Mouse (Mus musculus): ENCODE data around the gene Mapkapk2. TPM values are rescaled to one million over a fixed set of nuclear protein-coding genes. Genes with fewer than 3 reads are reported as not detected.
A peak's percentile ranks its signal among the peaks of the same experiment; 100 is the strongest.
"Not testable (repeated sequence)": the region's sequence is repeated elsewhere in the genome, so short reads cannot be mapped to it uniquely, and the experiment has no call there.

Gene Mapkapk2
- total RNA-seq (2021): 134 and 159 TPM in 2 replicates
- long read RNA-seq, transcript Mapkapk2-201 (10 exons, 2,854 nt): major isoform, 180 of 220 reads
- long read RNA-seq, partial matches to known transcripts: 25 of 220 reads
- long read RNA-seq, other reads (novel, unspliced or antisense): 15 of 220 reads

DNA sequence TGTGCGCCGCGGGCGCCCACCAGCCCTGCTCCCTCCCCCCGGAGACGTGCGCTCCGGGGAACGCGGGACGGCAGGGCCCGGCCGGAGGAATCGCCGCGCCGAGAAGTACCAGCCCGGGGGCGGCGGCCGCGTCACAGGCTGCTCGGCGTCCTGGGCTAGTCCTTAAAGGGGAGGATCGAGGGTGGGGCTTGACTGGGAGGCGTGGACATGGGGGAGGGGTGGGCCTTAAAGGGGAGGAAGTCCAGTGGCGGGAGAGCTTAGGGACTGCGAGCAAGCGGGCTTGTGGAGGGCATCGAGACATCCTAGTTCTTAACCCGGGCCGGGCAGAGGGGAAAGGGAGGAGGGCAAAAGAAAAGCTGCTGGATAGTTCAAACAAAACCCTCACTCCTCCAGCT lies at the start of gene Mapkapk2:
Gene Mapkapk2 (minus strand): TSS at position 127 of the 395 bp plus-strand sequence.
- DNase-seq: peak; percentile 95

- no peak for DNase-seq
These were observed 48.6 kb upstream of the Mapkapk2 start for GRCm38 (mm10) chr1:131146181-131146614.

DNA sequence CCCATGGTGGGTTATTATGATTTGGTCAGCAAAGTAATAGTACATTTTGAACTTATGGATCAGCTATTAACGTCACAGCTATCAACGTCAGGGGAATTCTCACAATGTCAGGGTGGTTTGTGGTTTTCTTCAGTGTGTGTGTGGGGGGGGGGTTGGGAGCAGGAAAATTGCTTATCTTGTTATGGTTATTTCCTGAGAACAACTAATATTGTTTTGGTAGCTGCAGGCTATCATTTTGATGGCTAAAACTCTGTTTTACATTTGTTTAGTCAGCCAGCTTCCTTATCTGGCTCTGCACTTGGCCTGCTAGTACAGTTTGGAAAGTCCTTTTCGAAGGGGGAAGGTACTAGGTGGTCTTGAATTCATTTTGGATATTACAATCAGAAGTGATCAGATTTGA lies 47.6 kb upstream of the Mapkapk2 start:
- DNase-seq: not testable (repeated sequence)

- no peak for DNase-seq
These were observed 44.8 kb upstream of the Mapkapk2 start for GRCm38 (mm10) chr1:131142472-131142871.

- no peak for DNase-seq
These were observed 43.8 kb upstream of the Mapkapk2 start for GRCm38 (mm10) chr1:131141449-131141848.

DNA sequence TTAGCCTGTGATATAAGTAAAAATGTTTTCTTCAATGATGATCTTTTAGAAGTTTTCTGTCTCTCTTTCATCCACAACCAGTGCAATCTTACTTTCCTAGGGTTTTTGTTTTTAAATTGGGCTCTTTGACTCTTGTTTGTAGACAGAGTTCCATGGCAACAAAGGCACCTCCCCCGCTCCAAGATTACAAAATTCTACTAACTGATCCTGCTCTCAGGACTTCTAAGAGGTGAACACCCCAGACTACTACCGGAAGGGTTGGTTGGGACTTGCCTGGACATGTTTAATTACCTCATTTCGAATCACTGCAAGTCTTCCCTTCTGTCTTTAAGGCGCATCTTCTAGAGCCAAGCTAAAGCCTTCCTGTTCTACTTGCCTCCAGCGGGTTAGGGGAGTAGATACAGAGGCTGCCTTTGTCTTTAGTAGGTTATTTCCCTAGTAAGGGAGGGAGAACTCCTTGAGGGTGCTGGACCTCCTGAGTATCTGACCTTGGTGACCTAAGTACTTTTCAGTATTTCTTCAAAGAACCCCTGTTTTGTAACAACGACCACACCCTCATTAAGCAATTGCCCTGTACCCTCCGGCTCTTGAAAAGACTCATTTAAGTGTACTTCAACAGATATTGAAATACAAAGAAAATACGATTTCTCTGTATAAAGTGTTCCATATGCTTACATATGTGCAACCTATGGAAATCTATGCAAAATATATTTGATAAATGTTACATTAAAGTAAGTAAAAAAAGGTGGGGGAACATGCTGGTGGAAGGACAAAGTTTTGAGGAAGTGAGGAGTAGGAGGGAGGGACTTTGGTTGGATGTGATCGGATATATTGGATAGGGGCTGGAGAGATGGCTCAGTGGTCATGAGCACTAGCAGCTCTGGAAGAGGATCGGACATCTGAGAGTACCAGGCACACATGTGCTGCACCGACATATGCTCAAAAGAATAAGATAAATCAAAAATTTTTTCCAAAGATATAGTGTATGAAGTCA lies 41.8 kb upstream of the Mapkapk2 start:
- DNase-seq: no peak

- DNase-seq: peak; percentile 95
These were observed 40.8 kb upstream of the Mapkapk2 start, which contains the start of gene Dyrk3 for GRCm38 (mm10) chr1:131138191-131139016. Gene Dyrk3 (minus strand): TSS chr1:131138340.

GRCm38 (mm10) chr1:131137717-131138118 lies 40.1 kb upstream of the Mapkapk2 start:
- no peak for DNase-seq

GRCm38 (mm10) chr1:131137111-131137510 lies 39.5 kb upstream of the Mapkapk2 start:
- no peak for DNase-seq

DNA sequence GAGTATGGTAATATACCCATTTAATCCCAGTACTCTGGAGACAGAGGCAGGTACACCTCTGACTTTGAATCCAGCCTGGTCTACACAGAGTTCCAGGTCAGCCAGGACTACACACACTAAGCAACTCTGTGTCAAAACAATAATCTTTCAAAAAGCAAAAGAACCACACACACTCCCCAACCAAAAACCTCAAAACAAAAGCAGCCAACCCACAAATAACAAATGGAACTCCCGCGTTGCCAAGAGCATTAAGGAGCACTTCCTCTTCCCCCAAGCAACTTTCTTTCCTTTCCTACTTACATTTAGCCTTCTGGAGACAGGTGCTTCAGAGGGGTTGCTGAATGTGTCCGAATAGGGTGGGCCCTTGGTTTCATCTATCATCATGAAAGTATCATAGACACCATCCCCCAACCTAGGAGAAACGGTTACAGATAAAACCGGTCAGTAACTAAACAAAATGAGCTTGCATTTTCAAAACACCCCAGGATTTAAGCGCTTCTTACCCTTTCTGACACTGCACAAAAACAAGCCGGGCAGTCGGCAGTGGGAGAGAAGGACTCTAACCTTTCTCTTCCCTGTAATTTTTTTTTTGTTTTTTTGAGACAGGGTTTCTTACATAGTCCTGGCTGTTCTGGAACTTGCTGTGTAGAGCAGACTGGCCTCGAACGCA lies 38.5 kb upstream of the Mapkapk2 start:
- no peak for DNase-seq

- peak; percentile 66 for DNase-seq
These were observed 37.4 kb upstream of the Mapkapk2 start for GRCm38 (mm10) chr1:131134942-131135522.

DNA sequence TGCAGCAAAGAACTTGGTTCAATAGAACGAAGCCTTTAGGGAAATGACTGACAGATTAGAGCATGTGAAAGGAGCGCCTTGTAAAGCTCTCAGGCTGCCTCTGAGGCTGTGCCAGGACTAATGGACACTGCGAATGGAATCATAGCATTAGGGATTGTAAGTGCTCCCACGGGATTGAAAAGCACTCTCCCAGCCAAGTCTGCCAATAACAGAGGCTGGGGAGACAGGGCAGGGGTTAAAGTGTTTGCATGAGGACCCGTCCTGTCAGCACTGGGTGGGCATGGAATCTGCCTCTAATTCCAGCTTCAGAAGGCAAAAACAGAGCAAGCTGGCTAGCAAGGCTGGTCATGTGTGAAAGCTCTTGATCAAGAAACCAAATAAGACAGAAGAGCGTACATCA lies 36.6 kb upstream of the Mapkapk2 start:
- DNase-seq: no peak

GRCm38 (mm10) chr1:131125987-131126744 lies 28.5 kb upstream of the Mapkapk2 start:
- DNase-seq: peak; percentile 78

DNA sequence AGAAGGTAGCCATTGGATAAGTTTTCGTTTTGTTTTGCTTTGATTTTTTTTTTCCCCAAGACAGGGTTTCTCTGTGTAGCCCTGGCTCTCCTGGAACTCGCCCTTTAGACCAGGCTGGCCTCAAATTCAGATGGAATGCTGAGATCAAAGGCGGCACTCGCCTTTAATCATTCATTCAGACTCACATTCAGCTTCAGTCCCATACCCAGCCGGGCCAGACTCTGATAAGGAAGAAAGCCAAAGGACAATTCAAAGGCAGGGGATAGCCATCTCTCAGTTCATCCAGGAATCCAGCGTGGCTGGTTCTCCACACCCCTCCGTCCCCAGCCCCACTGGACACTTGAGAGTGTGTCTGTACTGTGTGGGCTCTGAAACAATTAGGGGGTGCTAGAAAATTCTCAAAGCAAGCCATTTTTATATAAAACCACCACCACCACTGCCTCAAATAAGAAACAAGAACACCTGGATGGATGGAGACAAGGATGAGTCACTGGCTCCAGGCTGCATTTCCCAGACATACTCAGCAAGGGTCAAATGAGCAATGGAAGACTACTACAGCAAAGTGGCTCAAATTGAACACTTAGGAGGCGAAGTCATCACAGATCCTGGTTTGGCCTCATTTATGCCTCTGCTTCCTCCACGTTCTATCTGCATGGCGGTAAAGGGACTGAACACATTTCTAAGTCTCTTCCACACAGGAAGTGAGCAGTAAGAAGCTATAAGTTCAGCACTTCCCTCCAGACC lies 26.1 kb upstream of the Mapkapk2 start:
- DNase-seq: no peak

GRCm38 (mm10) chr1:131121987-131122386 lies 24.4 kb upstream of the Mapkapk2 start:
- no peak for DNase-seq

- peak; percentile 46 for DNase-seq
These were observed 21.4 kb upstream of the Mapkapk2 start for GRCm38 (mm10) chr1:131119026-131119425.

DNA sequence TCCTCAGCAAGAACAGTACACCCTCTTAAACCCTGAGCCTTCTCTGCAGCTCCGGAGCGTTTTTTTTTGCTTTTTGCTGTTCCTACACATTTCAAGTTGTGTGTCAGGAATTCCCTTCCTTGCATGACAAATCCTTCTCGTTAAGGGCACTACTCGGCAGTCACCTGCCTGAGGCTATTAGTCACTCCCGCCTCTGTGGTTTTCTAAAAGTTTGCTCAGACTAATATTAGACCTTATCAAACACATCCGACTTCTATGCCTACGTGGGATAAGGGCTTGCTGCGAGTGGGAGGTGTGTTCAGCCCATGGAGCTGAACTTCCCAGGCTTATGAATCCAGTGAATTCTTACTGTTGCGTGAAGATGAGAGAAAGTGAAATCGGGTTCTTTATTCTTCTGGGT lies 20.9 kb upstream of the Mapkapk2 start:
- no peak for DNase-seq

- no peak for DNase-seq
These were observed 18.9 kb upstream of the Mapkapk2 start for GRCm38 (mm10) chr1:131116430-131117011.

- DNase-seq: peak; percentile 66
These were observed 18.3 kb upstream of the Mapkapk2 start for GRCm38 (mm10) chr1:131115932-131116331.

DNA sequence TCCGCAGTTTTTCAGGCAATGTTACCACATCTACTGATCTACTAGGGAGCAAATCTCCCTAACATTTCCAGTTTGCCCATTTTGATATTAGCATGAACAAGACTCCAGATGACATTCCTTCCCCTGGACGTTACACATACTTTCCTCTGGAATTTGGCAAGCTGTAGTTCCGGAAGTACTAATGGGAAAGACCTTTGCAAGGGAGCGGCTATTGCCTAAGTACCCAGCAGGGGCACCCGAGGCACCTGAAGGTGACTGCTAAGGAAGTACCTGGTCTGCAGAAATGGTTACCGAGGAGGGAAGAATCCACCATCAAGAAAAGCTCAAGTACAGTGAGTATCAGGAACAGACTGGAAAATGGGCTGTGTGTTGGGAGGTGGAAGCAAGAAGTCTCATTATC lies 14.9 kb upstream of the Mapkapk2 start:
- no peak for DNase-seq
